Mouse (Mus musculus): Measurements from ENCODE around the gene Dnajc4.
A peak's percentile ranks its signal among the peaks of the same experiment; 100 is the strongest.

The Dnajc4 gene

DNA sequence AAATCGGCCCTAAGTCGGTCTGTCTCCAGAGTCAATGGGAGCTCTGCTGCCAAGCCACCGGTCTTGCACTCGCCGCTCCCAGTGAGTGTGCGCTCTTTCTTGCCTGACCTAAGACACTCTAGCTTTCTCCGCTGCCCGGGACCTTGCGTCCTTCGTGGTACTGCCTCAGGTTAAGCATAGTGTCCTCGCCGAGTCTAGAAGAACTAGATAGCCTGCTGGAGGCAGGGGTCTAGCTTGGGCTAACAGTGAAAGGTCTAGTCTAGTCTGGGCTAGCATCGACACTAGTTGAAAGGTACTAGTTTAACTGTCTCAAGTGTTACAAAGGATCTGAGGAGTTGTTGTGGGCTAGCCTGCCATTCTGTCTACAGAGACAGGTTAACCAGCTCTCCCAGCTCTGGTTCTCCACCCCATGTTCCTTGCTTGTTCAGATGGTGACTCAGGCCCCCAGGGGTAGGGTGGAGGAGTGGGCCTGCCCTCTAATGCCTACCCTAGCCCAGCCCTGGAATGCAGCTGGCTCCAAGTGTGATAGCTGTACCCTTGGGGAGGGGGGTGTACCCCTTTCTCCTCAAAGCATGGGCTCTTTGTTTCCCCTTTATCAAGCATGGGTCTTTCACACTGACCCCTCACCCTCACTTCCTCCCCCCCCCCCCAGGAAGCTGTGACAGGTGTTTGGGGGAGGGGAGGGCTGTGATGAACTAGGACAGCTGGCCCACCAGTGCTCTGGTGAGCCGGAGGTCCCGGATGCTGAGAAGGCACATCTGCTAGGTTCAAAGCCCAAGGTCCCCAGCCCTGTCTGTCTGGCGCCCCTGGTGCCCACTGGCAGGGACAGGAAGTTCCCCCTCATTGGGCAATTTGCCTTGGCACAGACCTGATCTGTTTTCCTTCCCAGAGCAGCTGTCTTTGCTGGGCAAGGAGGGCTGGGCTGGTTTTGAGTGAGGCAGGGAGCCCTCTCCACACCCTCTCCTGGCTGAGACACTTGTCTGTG is 16.5 kb downstream of the Dnajc4 start, which contains the start of gene Plcb3:
Gene Plcb3 (minus strand): TSS at position 934 of the 985 bp plus-strand sequence.
- no peak for DNase-seq (ENCODE audit: low spot score)

DNA sequence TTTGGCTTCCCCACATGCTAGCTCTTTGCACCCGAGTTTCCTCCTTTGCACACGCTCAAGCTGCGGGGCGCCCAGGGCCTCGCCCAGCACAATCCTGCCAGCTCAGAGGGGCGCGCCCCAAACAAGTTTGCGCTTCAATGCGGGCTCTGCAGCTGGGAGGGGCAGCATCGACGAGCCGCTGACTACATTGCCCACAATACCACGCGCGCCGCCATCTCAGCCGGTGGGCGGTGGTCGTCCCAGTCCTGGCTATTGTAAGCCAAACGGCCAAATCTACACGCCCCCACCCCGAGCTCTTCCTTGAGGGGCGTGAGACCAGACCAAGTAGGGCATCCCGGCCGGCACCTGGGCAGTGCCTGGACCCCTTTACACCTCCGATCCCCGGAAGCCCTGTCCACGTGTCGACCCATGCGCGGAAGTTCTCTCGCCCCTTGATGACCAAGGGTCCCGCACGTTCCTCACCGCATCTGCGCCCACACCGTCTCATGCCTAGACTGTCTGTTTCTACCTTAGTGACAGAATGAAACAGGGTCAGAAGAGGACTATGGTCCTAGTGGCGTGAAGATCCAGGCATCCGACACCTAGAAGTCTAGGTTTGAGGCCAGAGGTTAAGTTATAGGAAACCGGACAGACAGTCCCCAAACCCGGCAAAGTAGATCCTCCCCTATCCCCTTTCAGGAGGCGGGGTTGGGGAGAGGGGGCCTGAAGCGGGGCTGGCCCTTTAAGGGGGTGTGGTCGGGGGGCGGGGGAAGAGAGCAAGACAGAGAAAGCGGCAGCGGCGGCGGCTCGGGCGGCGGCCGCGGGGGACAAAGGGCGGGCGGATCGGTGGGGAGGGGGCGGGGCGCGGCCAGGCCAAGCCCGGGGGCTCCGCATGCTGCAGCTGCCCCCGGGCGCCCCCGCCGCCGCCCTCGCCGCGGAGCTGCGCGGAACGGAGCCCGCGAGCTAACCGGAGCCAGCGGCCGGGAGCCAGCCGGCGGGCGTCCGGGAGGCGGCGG is 17.9 kb downstream of the Dnajc4 start, which contains the start of gene Ppp1r14b:
Gene Ppp1r14b (plus strand): TSS at position 758 of the 995 bp plus-strand sequence.
- DNase-seq (ENCODE audit: low spot score) = no peak

GRCm38 (mm10) chr19:6973581-6974190 is 18.7 kb downstream of the Dnajc4 start:
- no peak for DNase-seq (ENCODE audit: low spot score)

- DNase-seq (ENCODE audit: low spot score) = no peak
Measured at GRCm38 (mm10) chr19:6972247-6972917, 20.0 kb downstream of the Dnajc4 start.

- DNase-seq (ENCODE audit: low spot score) = no peak
Measured at GRCm38 (mm10) chr19:6971644-6972043, 20.7 kb downstream of the Dnajc4 start.

- DNase-seq (ENCODE audit: low spot score) = no peak
Measured at GRCm38 (mm10) chr19:6970460-6971085, 21.8 kb downstream of the Dnajc4 start.

DNA sequence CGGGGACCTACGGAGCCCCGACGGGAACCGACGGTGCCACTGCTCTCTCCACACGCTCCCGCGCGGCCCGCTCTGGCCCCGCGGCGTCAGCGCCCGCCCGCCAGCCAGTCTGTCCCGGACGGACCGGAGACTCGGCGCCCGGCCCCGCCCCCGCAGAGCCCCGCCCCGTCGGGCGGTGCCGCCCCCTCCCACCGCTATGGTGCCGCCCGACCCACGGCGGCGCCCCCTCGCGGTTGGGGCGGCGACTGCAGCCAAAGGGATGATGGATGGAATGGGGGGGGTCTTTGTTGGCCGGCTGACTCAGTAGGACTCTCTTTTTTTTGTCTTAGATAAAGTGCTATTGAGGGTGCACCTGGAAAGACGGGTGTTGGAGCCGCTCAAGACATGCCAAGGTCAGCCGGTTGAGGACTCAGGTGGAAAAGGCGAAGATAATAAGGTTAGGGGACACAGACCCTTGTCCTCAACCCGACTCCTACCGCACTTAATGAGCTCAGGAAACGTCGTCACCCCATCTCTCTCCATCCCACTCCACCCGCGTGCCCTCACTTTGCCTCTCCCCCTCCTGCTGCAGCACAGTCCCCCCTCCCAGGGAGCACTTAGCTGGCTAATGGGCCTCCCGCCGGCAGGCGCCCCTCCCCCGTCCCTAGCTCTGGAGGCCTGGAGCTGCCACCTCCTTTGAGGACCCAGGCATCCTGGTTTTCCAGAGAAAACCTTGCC is 22.5 kb downstream of the Dnajc4 start:
- no peak for DNase-seq (ENCODE audit: low spot score)

DNA sequence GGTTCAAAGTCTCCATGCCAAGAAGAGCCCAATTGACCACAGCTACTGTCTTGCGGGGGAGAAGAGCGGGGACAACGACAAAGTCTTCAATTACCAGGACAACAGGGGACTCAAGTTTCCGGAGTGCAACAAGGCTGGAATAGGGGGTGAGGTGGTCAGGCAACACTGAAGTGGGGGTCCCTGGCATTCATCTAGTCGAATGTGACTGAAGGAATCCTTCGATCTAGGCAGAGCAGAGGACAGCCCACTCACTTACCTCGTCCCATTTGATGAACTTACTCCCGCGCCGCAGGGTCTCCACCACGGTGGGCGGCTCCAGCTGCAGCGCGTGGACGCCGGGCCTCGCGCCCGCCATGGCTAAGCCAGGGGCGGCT is 23.1 kb downstream of the Dnajc4 start:
- DNase-seq (ENCODE audit: low spot score) = no peak

DNA sequence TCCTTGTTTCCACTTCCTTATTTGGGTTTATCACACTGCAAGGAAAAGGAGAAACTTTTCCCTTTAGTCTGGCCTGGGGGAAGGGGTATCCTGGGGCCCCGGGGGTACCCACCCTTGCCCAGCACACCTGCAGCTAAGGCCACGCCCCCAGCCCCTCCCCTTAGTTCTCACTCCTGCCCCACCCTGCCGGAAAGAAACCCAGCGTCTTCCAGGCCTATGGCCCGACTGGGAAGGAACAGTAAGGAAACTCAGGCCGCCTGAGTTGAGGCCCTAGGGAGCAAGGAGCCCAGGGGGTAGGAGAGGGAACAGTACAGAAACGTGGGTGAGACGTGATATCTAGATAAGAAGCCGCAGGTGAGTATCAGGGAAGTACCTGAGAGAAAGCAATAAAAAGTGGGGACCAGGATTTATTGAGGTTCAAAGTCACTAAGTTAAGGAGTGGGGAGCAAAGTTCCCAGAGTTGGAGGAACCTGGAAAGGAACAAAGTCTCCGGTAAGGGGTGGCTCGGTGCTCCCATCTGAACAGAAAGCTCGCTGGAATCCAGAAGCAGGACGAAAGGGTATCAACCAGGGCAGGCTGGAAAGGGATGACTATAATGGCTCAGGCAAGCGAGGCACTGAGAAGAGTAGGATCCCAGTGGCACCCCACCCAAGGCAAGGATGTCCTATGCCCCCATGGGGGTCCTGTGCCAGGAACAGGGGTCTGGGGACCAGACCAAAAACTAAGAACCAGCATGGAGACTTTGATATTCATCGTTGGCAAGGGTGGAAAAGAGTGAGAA is 23.7 kb downstream of the Dnajc4 start:
- DNase-seq (ENCODE audit: low spot score) = no peak

DNA sequence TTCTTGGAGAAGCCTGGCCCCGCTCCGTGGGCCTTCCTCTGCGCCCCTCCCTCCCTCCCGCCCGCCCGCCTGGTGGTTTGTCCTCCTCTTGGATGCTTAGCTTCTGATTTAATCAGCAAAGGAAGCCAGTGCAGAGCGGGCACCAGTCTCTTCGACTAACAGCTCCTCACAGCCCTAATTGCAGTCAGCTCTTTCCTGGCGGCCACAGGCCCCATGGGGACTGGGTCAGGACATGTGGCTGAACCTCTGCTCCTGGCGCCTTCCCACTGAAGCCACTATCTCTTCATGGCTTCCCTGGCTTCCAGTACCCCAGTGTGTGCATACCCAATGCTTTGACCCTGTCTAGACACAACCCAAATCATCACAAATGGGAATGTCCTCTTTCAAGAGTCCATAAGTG is 35.9 kb downstream of the Dnajc4 start:
- no peak for DNase-seq (ENCODE audit: low spot score)

- no peak for DNase-seq (ENCODE audit: low spot score)
Measured at GRCm38 (mm10) chr19:6955424-6955823, 36.9 kb downstream of the Dnajc4 start.

- no peak for DNase-seq (ENCODE audit: low spot score)
Measured at GRCm38 (mm10) chr19:6954046-6954445, 38.3 kb downstream of the Dnajc4 start.

DNA sequence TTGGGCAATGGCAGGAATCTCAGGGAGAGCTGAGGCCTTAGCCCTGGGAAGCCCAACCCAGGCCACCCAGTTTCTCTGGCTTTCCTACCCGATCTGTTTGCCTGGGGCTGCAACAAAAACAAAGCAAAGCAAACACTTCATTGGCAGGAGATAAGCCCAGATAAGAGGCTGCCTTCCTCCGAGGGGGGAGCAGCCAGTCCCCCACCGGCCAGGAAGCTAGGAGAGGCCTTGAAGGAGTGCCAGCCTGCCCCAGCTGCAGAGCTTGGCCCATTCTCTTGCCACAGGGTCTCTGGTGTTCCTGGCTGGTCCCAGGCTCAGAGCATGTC is 39.7 kb downstream of the Dnajc4 start:
- DNase-seq (ENCODE audit: low spot score) = no peak

DNA sequence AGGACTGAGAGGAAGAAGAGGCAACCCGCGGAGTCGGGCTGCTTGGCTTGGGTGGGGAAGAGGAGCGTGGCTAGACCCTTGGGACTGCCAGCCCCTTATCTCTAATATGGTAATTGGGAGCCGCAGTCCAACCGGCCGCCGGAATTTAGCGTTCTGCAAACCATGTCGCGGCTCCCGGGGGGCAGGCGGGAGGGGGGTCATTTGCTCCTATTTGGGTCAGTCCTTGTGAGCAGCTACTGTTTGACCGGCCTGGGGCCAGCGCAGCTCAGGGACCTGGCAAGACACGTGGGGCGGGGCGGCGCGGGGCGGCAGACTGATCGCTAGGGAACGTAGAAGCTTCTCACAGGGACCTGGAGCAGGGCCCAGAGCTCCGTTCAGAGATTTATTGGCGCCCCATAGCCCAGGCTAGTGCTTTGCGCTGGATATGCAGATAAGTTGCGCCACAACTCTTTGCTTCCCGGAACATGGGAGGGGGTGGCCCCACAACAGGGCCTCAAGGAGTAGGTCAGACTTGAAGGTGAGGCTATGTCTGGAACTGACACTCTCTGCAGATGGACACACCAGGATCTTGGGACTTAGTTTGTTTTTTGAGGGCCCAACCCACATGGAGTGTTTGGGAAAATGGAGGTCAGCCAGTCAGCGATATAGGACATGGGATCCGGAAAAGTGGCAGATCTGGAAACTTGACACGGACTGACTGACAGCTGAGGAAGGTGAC is 40.2 kb downstream of the Dnajc4 start:
- peak; percentile 57 for DNase-seq (ENCODE audit: low spot score)

- DNase-seq (ENCODE audit: low spot score) = peak; percentile 70
Measured at GRCm38 (mm10) chr19:6951381-6951968, 40.9 kb downstream of the Dnajc4 start.

GRCm38 (mm10) chr19:6950613-6951153 is 41.7 kb downstream of the Dnajc4 start:
- DNase-seq (ENCODE audit: low spot score) = no peak

GRCm38 (mm10) chr19:6949951-6950350 is 42.4 kb downstream of the Dnajc4 start:
- DNase-seq (ENCODE audit: low spot score) = no peak

GRCm38 (mm10) chr19:6949532-6949931 is 42.8 kb downstream of the Dnajc4 start:
- no peak for DNase-seq (ENCODE audit: low spot score)
